21 mouse cellular contexts compared by ENCODE assay signal in genomic region chr12:83880913-83881312, GRCm38 (mm10).
"Had no signal": no experiment of that assay in that cellular context is flagged by ENCODE, and none has a peak within 500 bp of the region (broad histone marks: within the 10 kb centered on the region; RNA-seq: fewer than 3 reads in every experiment).

No protein-coding gene starts in this region.

- H3K27ac ChIP-seq: kidney, postnatal 0 days; layer of hippocampus, adult 2 months; left cerebral cortex, adult 2 months; liver, embryonic 14.5 days; lung, embryonic 15.5 days; midbrain, embryonic 10.5 days; midbrain, embryonic 13.5 days; neural tube, embryonic 13.5 days had no signal

- H3K4me1 ChIP-seq: midbrain, embryonic 10.5 days; midbrain, embryonic 13.5 days; neural tube, embryonic 13.5 days had no signal

- DNase-seq: kidney, adult 2 months; kidney, postnatal 25 days; layer of hippocampus, adult 9-11 months; liver, postnatal 0 days; retina, postnatal 1 day; right cerebral cortex, postnatal 25 days; spleen, adult 18-20 months; thymus, adult 18-20 months; thymus, postnatal 36 days had no signal

- H3K36me3 ChIP-seq: lung, embryonic 15.5 days had no signal

- H3K9me3 ChIP-seq: lung, embryonic 15.5 days; midbrain, embryonic 10.5 days; midbrain, embryonic 13.5 days; neural tube, embryonic 13.5 days had no signal

- H3K4me2 ChIP-seq: liver, embryonic 11.5 days; lung, embryonic 15.5 days; midbrain, embryonic 13.5 days; neural tube, embryonic 13.5 days had no signal

- H3K4me3 ChIP-seq: layer of hippocampus, adult 2 months; left cerebral cortex, adult 2 months; lung, embryonic 15.5 days; megakaryocyte, embryonic 14.5 days; midbrain, embryonic 10.5 days; midbrain, embryonic 13.5 days; myocyte; neural tube, embryonic 13.5 days had no signal

- ATAC-seq: liver, postnatal 0 days; midbrain, embryonic 13.5 days; midbrain, embryonic 16.5 days had no signal

- H3K27me3 ChIP-seq: lung, embryonic 15.5 days; megakaryocyte, embryonic 14.5 days; midbrain, embryonic 13.5 days; neural tube, embryonic 13.5 days had no signal

- H3K9ac ChIP-seq: liver, embryonic 14.5 days; liver, postnatal 0 days; lung, embryonic 15.5 days; midbrain, embryonic 13.5 days; neural tube, embryonic 13.5 days had no signal
